Mouse (Mus musculus) olfactory bulb, adult 2 months (tissue): ENCODE measurements around the gene Ap2b1.

Experiments used
- CTCF ChIP-seq: fragments of 200-500 bp; IDR thresholded peaks from 2 replicates; pipeline ENCODE4 v1.5.1; 2012; ENCODE audit warnings: low read depth, mild to moderate bottlenecking, low read length, moderate library complexity; ENCODE audit not compliant: insufficient read depth
- POLR2A ChIP-seq: fragments of 200-500 bp; IDR thresholded peaks from 2 replicates; pipeline ENCODE4 v1.6.1; 2012; ENCODE audit warnings: mild to moderate bottlenecking, low read depth, low read length, moderate library complexity; ENCODE audit not compliant: insufficient read depth

GRCm38 (mm10) chr11:83339705-83340104, 40.9 kb downstream of the Ap2b1 start:
- no peak for TF ChIP-seq CTCF
- no peak for TF ChIP-seq POLR2A
